Mouse (Mus musculus): ENCODE measurements around the gene Pafah2.
A peak's percentile ranks its signal among the peaks of the same experiment; 100 is the strongest.
"Not testable (repeated sequence)": the region's sequence is repeated elsewhere in the genome, so short reads cannot be mapped to it uniquely, and the experiment has no call there.

Pafah2 gene

DNA sequence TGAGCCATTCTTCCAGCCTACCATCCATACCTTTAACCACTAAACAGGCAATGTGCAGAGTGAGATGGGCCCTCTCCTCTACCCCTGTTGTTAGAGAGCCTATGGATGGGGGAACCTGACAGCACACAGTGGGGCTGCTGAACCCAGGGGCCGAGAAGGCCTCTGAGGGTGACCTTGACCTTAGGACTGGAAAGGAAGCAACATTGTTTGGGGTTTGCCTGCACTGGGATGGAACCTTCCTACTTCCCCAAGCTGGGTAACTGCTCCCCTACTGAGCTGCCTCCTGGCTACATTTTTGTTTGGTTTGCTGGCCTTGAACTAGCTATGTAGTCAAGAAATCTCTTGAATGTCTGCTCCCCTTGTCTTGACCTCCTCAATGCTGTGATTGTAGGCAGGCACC lies 21.8 kb upstream of the Pafah2 start:
- DNase-seq = no peak

DNA sequence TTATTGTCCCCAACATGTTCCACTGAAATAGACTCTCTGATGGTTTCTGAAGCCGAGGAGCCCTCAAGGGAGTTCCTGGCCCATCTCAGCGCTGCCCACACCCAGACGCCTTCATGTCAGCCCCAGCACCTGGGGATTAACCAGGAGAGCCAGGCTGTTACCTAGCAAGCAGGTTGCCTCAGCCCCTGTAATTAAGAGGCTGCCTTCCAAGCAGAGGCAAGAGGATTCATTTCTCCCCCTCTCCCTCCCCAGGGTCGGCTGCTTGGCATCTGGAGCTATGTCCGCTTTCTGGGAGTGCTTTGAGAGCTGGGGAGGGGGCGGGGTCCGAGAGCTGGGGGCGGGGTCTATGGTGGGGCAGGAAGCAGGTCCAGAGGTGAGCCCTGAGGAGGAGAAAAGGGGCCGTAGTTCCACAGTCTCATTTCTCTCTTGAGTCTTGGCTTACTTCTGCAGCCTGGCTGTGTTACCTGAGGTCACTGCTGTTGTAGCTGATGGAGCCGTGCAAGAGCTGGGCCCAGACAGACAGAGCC lies 18.0 kb upstream of the Pafah2 start:
- no peak for DNase-seq

DNA sequence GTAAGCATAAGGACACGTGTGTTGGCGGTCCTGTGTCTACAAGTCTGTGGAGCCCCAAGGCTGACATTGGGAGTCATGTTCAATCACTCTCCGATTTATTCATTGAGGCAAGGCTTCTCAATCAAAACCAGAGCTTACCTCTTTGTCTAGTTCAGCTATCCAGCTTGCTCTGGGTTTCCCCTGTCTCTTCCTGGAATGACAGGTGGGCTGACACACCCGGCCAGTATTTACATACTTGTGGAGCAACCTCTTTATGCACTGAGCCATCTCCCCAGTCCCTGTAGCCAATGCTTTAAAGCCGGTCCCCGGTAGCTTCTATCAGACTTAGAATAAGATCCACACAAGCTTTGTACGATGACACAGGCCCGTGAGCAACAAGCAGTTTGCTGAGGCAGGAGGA lies 16.6 kb upstream of the Pafah2 start:
- DNase-seq = no peak

DNA sequence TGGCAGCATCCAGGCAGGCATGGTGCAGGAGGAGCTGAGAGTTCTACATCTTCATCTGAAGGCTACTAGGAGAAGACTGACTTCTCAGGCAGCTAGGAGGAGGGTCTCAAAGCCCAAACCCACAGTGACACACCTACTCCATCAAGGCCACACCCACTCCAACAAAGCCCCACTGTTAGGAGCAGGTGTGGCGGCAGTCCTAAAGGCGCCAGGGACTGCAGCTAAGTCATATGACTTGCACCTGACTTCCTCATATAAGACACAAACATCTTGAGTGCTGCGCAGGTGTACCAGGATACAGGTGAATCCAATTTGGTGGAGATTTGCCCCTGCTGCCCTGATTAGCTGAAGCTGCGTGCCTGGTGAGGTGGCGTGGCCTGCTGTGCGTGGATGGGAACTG lies 12.4 kb upstream of the Pafah2 start, which contains the start of gene Extl1:
Gene Extl1, minus strand, starts transcription at position 101 of the 400 bp plus-strand sequence.
- DNase-seq = not testable (repeated sequence)

DNA sequence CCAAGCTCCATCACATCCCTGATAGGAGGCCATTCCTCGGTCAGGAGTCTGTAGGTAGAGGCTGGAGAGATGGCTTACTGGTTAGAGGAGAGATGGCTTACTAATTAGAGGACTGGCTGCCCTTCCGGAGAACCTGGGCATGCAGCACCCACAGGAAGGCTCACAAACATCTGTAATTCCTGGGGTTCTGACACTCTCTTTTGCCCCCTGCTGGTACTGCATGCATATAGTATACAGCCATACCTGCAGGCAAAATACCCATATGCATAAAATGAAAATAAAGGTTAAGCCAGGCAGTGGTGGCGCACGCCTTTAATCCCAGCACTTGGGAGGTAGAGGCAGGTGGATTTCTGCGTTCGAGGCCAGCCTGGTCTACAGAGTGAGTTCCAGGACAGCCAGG lies 8.9 kb upstream of the Pafah2 start:
- peak in 1 of 2 experiments; percentile 48 for DNase-seq

DNA sequence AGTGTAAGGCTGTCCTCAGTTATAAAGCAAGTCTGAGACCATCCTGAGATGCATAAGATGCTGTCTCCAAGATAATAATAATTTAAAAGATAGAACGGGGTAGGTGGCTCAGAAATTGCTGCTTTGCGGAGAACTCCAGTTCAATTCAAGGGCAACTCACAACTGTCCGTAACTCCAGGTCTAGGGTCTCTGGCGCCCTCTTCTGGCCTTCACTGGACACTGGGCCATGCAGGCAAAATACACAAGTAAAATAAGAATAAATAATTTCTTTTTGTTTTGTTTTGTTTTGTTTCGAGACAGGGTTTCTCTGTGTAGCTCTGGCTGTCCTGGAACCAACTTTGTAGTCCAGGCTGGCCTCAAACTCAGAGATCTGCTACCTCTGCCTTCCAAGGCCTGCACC lies 7.7 kb upstream of the Pafah2 start:
- peak; percentile 60 to 83 for DNase-seq

DNA sequence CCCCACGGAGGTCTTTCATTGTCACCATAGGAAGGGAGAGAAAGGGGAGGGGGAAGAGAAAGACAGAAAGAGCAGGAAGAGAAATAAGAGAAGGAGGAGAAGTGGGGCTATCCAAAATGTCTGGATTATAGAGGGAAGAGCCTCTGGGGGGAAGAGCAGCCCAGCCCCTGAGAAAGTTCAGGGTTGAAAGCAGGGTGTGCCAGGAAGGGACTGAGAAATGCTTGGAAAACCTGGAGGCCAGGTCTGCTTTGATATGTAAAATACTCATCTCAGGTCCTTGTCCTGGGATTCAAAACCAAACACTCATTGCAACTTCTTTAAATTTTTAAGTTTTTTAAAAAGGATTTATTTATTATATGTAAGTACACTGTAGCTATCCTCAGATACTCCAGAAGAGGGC lies 4.5 kb upstream of the Pafah2 start:
- no peak for DNase-seq

DNA sequence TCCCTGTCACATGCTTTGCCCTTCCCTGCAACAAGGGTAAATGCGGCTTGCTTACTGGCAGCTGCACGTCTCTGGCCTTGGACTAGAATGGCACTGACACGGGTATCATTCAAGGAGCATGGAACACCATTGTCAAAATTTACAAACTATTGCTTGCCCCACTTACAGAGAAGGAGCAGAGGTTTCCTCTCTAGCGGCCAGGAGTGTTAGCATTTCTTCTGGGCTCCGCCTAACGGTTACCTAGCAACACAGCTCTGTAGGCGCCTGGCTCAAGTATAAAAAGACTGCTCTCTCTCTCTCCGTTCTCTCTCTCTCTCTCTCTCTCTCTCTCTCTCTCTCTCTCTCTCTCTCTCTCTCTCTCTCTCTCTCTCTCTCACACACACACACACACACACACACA lies 3.5 kb upstream of the Pafah2 start:
- DNase-seq = no peak

DNA sequence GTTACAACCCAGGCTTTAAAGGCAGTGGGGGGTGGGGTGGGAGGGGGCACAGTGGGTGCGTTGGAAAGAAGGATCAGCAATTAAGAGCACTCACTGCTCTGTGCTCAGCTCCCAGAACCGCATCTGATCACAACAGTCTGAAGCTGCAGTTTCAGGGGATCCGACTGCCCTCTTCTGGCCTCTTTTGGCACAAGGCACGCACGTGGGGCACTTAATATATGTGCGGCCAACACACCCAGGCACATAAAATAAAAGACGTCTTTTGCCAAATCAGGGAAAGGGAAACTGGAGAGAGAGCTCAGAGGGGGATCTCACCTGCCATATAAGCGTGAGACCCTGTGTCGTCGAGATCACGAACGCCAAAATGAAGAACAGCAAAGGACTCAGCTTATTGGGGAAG lies 3.1 kb upstream of the Pafah2 start:
- DNase-seq = no peak

DNA sequence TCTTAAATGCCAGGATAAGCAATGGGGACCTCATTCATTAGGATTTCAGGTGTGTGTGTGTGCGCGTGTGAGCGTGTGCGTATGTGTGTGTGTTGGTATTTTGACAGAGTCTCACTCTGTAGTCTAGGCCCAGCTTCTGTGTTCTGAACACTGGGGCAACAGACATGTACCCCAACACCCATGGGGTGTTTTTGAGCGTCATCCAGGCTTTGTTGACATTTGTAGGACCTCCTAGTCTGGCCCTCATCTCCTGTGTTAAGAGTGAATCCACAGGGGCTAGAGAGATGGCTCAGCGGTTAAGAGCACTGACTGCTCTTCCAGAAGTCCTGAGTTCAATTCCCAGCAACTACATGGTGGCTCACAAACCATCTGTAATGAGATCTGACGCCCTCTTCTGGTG lies 978 bp upstream of the Pafah2 start:
- DNase-seq = no peak

DNA sequence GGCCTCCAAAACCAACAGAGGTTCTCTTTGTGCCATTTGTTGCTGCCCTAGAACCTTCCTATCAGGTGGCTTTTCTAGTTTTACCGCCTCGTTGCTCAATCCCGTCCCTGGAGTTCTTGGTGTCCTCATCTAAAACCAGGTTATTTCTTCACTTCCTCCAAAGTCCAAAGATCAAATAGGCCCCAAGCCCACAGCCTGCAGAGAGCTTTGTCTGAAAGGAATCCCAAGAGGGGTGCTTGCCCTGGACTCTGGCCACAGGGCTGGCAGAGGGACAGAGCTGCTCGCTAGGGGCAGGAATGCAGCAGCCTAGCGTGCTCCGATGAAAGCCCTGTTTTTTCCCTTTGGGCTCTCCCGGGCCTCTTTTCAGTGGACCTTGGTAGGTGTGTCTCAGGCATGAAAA lies 1.0 kb downstream of the Pafah2 start:
- DNase-seq = peak; percentile 91 to 94

DNA sequence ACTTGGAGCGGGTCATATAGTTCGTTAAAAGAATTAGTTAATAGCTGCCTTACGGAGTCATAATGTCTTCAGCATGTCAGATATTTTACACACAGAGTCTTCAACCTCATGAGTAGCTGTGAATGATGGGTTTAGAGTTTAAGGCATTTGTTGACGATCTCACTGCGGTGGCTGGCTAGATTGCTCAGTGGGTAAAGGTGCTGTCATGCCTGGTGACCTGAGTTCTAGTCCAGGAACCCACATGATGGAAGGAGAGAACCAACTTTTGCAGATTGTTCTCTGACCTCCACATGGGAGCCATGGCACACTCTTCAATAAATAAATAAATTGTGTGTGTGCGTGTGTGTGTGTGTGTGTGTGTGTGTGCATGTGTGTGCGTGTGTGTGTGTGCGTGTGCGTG lies 1.6 kb downstream of the Pafah2 start:
- no peak for DNase-seq

DNA sequence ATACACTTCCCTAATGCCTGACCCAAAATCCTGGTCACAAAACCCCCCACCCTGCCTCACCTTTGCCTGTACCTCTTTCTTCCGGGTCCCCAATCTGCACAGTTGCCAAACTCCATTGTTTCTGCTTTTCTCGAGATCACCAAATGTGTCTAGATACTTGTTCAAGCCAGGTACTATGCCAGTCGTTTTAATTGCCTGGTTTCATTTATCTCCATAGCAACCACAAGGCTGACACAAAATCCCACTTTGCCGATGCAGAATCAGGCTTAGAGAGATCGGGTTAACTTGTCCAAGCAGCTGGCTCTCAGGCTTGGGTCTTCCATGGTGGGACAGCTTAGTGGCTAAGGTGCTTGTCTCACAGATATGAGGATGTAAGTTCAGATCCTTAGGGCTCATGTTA lies 4.1 kb downstream of the Pafah2 start:
- no peak for DNase-seq

DNA sequence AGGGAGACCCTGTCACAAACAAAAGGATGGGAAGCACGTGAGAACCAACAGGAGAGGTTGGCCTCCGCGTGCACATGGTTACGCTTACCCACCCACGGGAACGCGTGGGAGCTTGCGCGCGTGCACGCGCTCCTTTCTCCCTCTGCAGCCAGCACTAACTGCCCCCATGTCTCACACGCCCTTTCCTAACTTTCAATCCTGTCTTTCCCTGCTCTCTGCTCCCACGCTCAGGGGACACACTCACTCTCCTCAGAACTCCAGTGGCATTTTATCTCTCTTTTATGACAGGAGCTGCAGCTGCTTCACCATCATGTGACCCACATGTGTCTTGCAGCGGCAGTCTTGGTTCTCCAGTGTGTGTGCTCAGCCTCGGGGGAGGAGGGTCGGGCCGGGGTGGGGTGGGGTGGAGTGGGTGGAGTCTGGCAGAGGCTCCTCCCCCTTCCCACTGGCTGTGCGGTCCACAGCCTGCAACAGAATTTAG lies 5.1 kb downstream of the Pafah2 start:
- DNase-seq = peak in 1 of 2 experiments; percentile 36

DNA sequence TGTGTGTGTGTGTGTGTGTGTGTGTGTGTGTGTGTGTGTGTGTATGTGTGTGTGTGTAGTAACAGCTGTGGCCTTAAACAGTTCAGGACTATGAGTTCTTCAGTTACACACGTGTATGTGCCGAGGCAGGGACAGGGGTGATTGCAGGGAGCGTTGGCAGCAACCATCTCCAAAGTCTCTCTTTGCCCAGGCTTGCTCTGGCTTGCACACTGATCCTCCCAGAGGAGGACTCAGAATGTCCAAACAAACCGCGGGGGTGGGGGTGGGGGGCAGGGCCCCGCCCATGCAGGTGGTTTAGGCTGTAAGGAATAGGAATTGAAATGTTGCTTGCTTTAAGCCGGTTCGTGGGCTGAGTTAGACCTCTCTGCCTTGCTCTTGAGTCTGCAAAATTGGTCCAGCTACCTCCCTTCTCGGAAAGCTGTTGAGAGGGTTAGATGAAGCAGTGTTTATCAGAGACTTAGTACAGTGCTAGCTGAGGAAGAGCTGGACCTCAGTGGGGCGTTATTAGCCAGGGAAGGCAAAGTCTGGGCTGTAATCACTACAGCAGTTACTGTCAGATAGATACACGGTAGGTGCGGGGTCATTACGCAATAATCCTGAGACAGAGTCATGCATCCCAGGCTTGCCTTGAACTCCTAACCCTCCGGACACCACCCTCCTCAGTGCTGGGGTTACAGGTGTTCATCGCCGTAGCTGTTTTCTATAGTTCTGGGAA lies 5.9 kb downstream of the Pafah2 start:
- no peak for DNase-seq

DNA sequence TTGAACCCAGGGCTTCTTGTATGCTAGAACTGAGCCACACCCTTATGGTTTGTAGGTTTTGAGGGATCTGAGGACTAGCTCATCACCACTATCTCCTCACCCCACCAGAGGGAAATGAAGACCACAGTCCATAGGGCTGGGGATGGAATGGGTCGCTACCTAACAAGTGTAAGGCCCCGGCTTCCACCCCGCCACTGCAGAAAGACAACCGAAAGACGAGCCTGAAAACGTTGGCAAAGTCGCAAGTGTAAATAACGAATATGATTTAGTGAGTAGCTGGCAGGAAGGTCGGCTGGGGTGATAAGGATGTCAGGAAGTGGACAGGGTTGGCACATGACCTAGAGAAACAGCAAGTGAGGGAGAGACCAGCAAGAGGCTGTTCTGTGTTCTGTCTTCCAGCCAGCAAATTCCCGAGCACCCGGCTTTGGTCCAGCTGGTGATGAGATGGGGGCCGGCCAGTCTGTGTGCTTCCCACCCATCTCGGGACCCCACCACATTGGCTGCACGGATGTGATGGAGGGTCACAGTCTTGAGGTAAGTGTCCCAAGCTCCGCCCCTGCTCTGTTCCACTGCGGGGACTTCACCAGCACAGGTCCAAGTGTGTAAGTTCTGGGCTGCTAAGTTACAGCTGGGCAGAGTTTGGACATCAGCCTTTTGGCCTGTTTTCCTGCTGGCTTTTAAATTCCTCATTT lies 6.6 kb downstream of the Pafah2 start:
- DNase-seq = peak; percentile 31 to 52

DNA sequence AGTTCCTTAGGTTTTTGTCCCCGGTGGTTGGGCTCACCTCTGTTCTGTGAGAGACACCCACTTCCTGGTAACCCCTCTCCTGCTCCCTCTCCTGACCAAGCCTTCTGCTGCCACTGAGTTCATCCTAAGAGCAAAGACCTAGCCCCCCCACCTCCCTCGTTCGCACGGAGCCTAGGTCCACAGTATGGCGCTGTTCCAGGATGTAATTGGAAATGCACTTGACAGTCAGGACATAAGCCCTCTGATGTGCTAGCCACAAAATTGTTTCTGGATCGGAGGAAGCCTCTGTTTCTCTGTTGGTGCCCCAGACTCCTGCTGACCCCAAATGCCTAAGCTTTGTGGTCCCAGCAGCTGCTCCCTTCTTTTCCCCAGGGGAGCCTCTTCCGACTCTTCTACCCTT lies 7.6 kb downstream of the Pafah2 start:
- DNase-seq = no peak

DNA sequence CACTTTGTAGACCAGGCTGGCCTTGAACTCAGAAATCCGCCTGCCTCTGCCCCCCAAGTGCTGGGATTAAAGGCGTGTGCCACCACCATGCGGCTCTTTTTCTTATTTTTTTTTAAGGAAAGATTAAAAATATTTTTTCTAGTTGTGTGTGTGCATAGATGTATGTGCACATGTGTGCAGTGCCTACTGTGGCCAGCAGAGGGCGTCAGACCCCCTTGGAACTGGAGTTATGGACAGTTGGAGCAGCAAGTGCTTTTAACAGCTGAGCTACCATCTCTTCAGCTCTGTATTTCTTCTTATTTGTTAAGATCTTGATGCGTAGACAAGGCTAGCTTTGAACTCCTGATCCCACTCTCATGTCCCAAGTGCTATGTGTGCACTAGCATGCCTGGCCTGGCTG lies 13.2 kb downstream of the Pafah2 start:
- no peak for DNase-seq

DNA sequence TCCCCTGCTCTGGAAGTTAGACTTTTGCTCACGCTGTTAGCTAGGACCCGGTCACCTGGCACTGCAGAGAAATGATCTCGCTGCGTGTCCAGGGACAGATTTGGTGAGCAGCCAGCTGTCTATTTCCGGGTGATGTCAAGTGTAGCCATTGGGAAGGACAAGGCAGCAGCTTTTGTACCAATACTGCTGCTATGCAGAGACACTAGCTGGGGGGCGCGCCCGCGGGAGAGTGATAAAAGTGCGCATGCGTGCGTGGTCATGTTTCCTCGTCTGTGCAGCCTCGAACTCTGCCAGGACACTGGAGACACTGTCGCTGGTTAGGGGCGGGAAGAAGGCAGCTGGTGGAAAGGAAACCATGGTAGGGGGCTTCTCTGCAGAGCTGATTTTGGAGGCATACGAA lies 20.1 kb downstream of the Pafah2 start:
- no peak for DNase-seq

DNA sequence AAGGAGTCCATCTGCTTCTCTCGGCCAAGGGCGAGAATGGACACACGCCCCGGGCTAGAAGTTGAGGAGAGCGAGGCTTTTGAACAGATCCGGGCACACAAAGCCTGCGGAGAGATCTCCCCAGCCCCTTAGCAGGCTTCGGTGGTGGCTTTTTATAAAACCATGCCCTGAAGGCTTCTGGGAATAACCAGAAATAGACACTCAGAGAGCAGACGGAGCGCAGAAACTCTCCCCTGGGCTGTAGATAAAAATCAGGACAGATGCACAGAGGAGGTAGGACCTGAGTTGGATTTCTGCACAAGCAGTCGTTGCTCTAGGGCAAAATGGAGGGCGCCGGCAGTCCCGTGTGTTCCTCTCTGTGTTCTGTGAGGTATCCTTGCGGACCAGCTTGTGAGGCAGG lies 20.5 kb downstream of the Pafah2 start:
- no peak for DNase-seq

DNA sequence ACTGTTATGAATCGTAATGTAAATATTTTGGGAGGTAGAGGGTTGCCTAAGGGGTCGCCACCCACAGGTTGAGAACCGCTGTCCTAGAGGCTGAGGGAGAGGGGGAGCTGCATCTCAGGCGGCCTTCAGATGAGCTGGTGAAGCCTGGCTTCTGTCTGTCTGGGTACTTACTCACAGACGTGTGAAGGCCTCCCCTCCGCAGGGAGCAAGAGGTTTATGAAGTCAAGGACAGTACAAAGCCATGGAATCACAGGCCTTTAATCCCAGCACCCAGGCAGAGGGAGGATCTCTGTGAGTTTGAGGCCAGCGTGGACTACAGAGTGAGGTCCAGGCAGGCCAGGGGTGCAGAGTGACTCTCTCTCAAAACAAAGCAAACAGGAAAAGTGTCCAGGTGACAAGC lies 21.0 kb downstream of the Pafah2 start:
- DNase-seq = no peak

DNA sequence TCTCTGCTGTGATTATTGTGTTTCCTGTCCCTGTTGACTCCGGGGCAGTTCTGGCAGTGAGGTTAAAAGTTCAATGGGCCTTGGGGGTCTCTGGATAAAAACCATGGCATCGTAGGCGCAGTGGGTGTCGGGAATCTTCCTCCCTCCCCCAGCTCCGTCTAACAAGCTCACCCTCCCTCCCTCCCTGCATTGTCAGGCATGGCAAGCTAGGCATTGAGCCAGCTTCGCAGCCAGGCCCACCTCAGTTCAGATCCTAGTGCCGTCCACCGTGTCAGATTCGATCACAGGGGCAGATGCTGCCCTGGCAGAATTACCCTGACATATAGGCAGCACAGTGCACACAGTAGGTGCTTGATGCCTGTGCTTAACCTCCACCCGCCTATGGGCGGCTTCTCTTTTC lies 25.9 kb downstream of the Pafah2 start:
- no peak for DNase-seq

DNA sequence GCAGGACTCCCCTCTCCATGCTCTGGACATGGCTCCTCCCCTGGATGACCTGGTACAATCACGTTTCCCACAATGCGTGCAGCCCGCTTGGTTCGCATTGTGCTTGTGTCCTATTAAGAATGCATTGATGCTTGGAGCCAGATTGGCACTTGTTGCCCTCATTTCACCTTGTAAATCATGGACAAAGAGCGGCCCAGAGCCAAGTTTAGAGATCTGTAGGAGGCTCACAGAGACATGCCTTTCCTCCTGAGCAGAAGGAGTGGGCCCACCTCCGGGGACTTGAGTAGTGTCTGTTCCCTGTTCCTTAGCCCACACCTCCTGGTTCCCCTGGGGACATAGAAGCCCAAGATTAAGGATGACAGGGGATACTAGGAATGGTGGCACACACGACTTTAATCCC lies 27.8 kb downstream of the Pafah2 start:
- no peak for DNase-seq

DNA sequence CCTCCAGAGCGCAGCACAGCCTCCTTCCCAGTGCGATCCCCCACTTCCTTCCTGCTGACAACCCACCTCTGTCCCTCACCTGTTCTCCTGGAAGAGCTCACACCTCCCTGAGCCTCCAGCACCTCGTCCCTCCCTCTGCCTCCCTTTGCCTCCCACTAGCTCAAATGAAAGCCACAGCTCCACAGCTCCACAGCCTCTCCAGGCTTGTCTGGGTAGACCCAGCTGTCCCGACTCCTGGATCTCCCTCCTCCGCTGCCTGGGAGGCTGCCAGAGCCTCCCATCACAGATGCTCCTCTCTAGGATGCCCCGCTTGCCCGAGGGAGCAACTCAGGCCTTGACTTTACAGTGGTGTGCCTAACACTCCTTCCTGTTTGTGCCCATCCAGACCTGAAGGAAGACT lies 29.0 kb downstream of the Pafah2 start:
- no peak for DNase-seq

Data from kidney, adult 8-10 months (tissue).